Mouse (Mus musculus): ENCODE measurements around the gene Abhd16b.

Abhd16b gene
- long read RNA-seq, experiment 1, result 0 reads
- long read RNA-seq, experiment 2, result 0 reads

- intact Hi-C loops (cut with DNase I), result loop anchor here (5.0 kb wide), 1 partner anchor 36 kb away; the partner anchor contains the start of gene Zbtb46
Measured at GRCm38 (mm10) chr2:181493156-181493927, at the start of gene Abhd16b. TSS of gene Abhd16b (plus strand) at chr2:181493206.

GRCm38 (mm10) chr2:181452181-181452580 lies 40.8 kb upstream of the Abhd16b start:
- intact Hi-C loops (cut with DNase I), result no loop called here

GRCm38 (mm10) chr2:181453274-181453673 lies 39.7 kb upstream of the Abhd16b start:
- intact Hi-C loops (cut with DNase I), result no loop called here

- intact Hi-C loops (cut with DNase I), result loop anchor here (2.0 to 5.0 kb wide), 2 partner anchors 36 to 43 kb away; partner anchors contain the start of gene Abhd16b
Measured at GRCm38 (mm10) chr2:181455899-181456298, 37.1 kb upstream of the Abhd16b start.

- intact Hi-C loops (cut with DNase I), result loop anchor here (2.0 to 5.0 kb wide), 2 partner anchors 34 to 45 kb away; partner anchors contain the start of gene Abhd16b
Measured at GRCm38 (mm10) chr2:181457831-181458230, 35.2 kb upstream of the Abhd16b start.

GRCm38 (mm10) chr2:181458411-181459152 lies 34.4 kb upstream of the Abhd16b start:
- intact Hi-C loops (cut with DNase I), result loop anchor here (5.0 kb wide), 1 partner anchor 34 kb away; the partner anchor contains the start of gene Abhd16b

- intact Hi-C loops (cut with DNase I), result loop anchor here (5.0 kb wide), 1 partner anchor 33 kb away; the partner anchor contains the start of gene Abhd16b
Measured at GRCm38 (mm10) chr2:181459153-181459672, 33.8 kb upstream of the Abhd16b start, which contains the start of gene Zbtb46. TSS of gene Zbtb46 (minus strand) at chr2:181459426.

- intact Hi-C loops (cut with DNase I), result loop anchor here (5.0 kb wide), 1 partner anchor 32 kb away; the partner anchor contains the start of gene Abhd16b
Measured at GRCm38 (mm10) chr2:181459673-181460621, 33.1 kb upstream of the Abhd16b start.

- intact Hi-C loops (cut with DNase I), result no loop called here
Measured at GRCm38 (mm10) chr2:181461536-181462100, 31.4 kb upstream of the Abhd16b start.

- intact Hi-C loops (cut with DNase I), result no loop called here
Measured at GRCm38 (mm10) chr2:181462604-181463003, 30.4 kb upstream of the Abhd16b start.

GRCm38 (mm10) chr2:181463008-181463738 lies 29.8 kb upstream of the Abhd16b start:
- intact Hi-C loops (cut with DNase I), result no loop called here

GRCm38 (mm10) chr2:181465423-181465822 lies 27.6 kb upstream of the Abhd16b start:
- intact Hi-C loops (cut with DNase I), result no loop called here

- intact Hi-C loops (cut with DNase I), result no loop called here
Measured at GRCm38 (mm10) chr2:181470285-181470684, 22.7 kb upstream of the Abhd16b start.

GRCm38 (mm10) chr2:181471246-181471645 lies 21.8 kb upstream of the Abhd16b start:
- intact Hi-C loops (cut with DNase I), result no loop called here

- intact Hi-C loops (cut with DNase I), result no loop called here
Measured at GRCm38 (mm10) chr2:181472256-181472827, 20.7 kb upstream of the Abhd16b start.

GRCm38 (mm10) chr2:181483120-181483519 lies 9.9 kb upstream of the Abhd16b start:
- intact Hi-C loops (cut with DNase I), result loop anchor here (5.0 kb wide), 1 partner anchor 71 kb away; no protein-coding TSS in a partner anchor

GRCm38 (mm10) chr2:181483562-181484318 lies 9.3 kb upstream of the Abhd16b start:
- intact Hi-C loops (cut with DNase I), result loop anchor here (5.0 kb wide), 1 partner anchor 71 kb away; no protein-coding TSS in a partner anchor

Data from adrenal gland (tissue).